Mouse (Mus musculus) G1E (cell line): Measurements from ENCODE around the gene Yeats4.

Source experiments
- CTCF ChIP-seq: IDR thresholded peaks from 2 replicates; pipeline ENCODE4 v1.5.1; 2012; ENCODE audit warnings: low read depth, low read length, inconsistent platforms, mixed read lengths
- GATA1 ChIP-seq: IDR thresholded peaks from 2 replicates; pipeline ENCODE4 v1.6.1; 2012; ENCODE audit warnings: borderline replicate concordance, low read length, inconsistent platforms, mixed read lengths
- POLR2AphosphoS5 ChIP-seq: IDR thresholded peaks from 2 replicates; pipeline ENCODE4 v1.6.1; 2012; ENCODE audit warnings: low read depth, low read length, inconsistent platforms; ENCODE audit not compliant: insufficient replicate concordance
- TAL1 ChIP-seq: conservative IDR thresholded peaks from 2 replicates; pipeline ENCODE4 v1.6.1; 2012; ENCODE audit warnings: low read depth, low read length, inconsistent platforms, mixed read lengths

DNA sequence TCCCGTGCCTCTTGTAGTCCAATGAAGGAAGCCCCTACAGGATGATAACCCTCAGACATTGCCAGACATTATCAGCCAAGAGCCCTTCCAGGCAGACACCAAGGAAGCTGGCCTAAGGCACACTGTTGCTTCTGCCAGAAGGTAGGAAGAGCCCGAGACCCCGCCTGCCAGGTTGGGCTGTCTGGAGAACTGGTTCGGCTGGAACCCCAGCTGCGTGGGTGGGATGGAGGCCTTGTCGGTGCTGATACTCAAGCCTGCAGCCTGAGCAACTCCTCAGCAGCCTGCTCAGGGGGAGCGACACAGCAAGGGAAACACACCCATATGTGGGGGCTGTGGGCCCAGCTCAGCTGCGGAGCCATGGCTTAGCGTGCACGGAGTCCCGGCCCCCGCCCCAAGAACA is 29.3 kb downstream of the Yeats4 start:
- TF ChIP-seq CTCF (no peak), GATA1 (no peak), TAL1 (no peak), POLR2AphosphoS5 (no peak)
